Mouse (Mus musculus): ENCODE data around the gene Mzt1. TPM values are rescaled to one million over a fixed set of nuclear protein-coding genes. Genes with fewer than 3 reads are reported as not detected.

The Mzt1 gene
- 64.6 and 68.3 TPM in 2 replicates for polyA plus RNA-seq (2016; fragmentation: Nextera tagmentation; extraction: Ambion mirVana)

GRCm38 (mm10) chr14:99046031-99046781 lies at the start of gene Mzt1, which contains the start of gene Bora:
TSS of gene Mzt1 (minus strand) at chr14:99046134.
TSS of gene Bora (plus strand) at chr14:99046222.
- Histone ChIP-seq H3K9ac (peak within 1 kb of the TSS; percentile 96), H3K4me1 (peaks cover 49% of the 10 kb centered on the region), H3K9me3 (replicated peaks) (no peaks in the 10 kb centered on the region), H3K4me3 (peak within 1 kb of the TSS; percentile 78), H3K27ac (peak within 1 kb of the TSS; percentile 97), H3K27me3 (replicated peaks) (no peaks in the 10 kb centered on the region), H3K36me3 (peaks cover 26% of the 10 kb centered on the region), H3K4me2 (peak within 1 kb of the TSS; percentile 79)
- ATAC-seq = peak; percentile 93
- under 1% methylated on average over 68 of the region's 81 CpGs for WGBS (ENCODE audit: insufficient replicate concordance)

GRCm38 (mm10) chr14:99088947-99089346 lies 43.0 kb upstream of the Mzt1 start:
- H3K9me3 ChIP-seq (replicated peaks) = no peaks in the 10 kb centered on the region
- no peak overlapping the region for H3K4me2 ChIP-seq
- H3K4me1 ChIP-seq = no peaks in the 10 kb centered on the region
- no peaks in the 10 kb centered on the region for H3K27me3 ChIP-seq (replicated peaks)
- ATAC-seq = no peak
- no peak overlapping the region for H3K27ac ChIP-seq
- no peak overlapping the region for H3K9ac ChIP-seq
- no peak overlapping the region for H3K4me3 ChIP-seq
- H3K36me3 ChIP-seq = peaks cover 78% of the 10 kb centered on the region
- 88% methylated on average over 7 of the region's 7 CpGs for WGBS (ENCODE audit: insufficient replicate concordance)

GRCm38 (mm10) chr14:99071146-99071545 lies 25.2 kb upstream of the Mzt1 start:
- ATAC-seq = no peak

GRCm38 (mm10) chr14:99063091-99063490 lies 17.2 kb upstream of the Mzt1 start:
- H3K4me2 ChIP-seq = no peak overlapping the region
- H3K27ac ChIP-seq = no peak overlapping the region
- H3K4me1 ChIP-seq = no peaks in the 10 kb centered on the region
- H3K4me3 ChIP-seq = no peak overlapping the region
- 81% methylated on average over 2 of the region's 2 CpGs for WGBS (ENCODE audit: insufficient replicate concordance)
- H3K27me3 ChIP-seq (replicated peaks) = no peaks in the 10 kb centered on the region
- H3K36me3 ChIP-seq = peaks cover 81% of the 10 kb centered on the region
- no peak for ATAC-seq
- no peak overlapping the region for H3K9ac ChIP-seq
- H3K9me3 ChIP-seq (replicated peaks) = no peaks in the 10 kb centered on the region

More at GRCm38 (mm10) chr14:99071146-99071545, 25.2 kb upstream of the Mzt1 start:
- no peak overlapping the region for H3K4me3 ChIP-seq
- H3K9me3 ChIP-seq (replicated peaks) = no peaks in the 10 kb centered on the region
- WGBS (ENCODE audit: insufficient replicate concordance) = 86% methylated on average over 4 of the region's 4 CpGs
- H3K4me2 ChIP-seq = no peak overlapping the region
- H3K36me3 ChIP-seq = peaks cover 92% of the 10 kb centered on the region
- no peaks in the 10 kb centered on the region for H3K4me1 ChIP-seq
- no peak overlapping the region for H3K27ac ChIP-seq
- no peak overlapping the region for H3K9ac ChIP-seq
- no peaks in the 10 kb centered on the region for H3K27me3 ChIP-seq (replicated peaks)

- ATAC-seq = no peak
- Histone ChIP-seq H3K27me3 (replicated peaks) (no peaks in the 10 kb centered on the region), H3K4me3 (no peak overlapping the region), H3K4me1 (no peaks in the 10 kb centered on the region), H3K27ac (no peak overlapping the region), H3K36me3 (peaks cover 80% of the 10 kb centered on the region), H3K4me2 (no peak overlapping the region), H3K9me3 (replicated peaks) (no peaks in the 10 kb centered on the region), H3K9ac (no peak overlapping the region)
- WGBS (ENCODE audit: insufficient replicate concordance) = 85% methylated on average over 12 of the region's 12 CpGs
Observed at GRCm38 (mm10) chr14:99060616-99061015, 14.7 kb upstream of the Mzt1 start.

GRCm38 (mm10) chr14:99058959-99059586 lies 13.1 kb upstream of the Mzt1 start:
- H3K36me3 ChIP-seq = peaks cover 82% of the 10 kb centered on the region
- no peaks in the 10 kb centered on the region for H3K9me3 ChIP-seq (replicated peaks)
- no peak overlapping the region for H3K27ac ChIP-seq
- WGBS (ENCODE audit: insufficient replicate concordance) = 81% methylated on average over 7 of the region's 7 CpGs
- H3K9ac ChIP-seq = no peak overlapping the region
- H3K4me3 ChIP-seq = no peak overlapping the region
- ATAC-seq = peak; percentile 44
- no peak overlapping the region for H3K4me2 ChIP-seq
- H3K27me3 ChIP-seq (replicated peaks) = no peaks in the 10 kb centered on the region
- no peaks in the 10 kb centered on the region for H3K4me1 ChIP-seq

- no peaks in the 10 kb centered on the region for H3K9me3 ChIP-seq (replicated peaks)
- no peaks in the 10 kb centered on the region for H3K27me3 ChIP-seq (replicated peaks)
- H3K4me1 ChIP-seq = peaks cover 43% of the 10 kb centered on the region
- H3K4me3 ChIP-seq = peak overlapping the region; percentile 78
- peak overlapping the region; percentile 97 for H3K27ac ChIP-seq
- H3K4me2 ChIP-seq = peak overlapping the region; percentile 78
- ATAC-seq = no peak
- H3K9ac ChIP-seq = peak overlapping the region; percentile 80
- H3K36me3 ChIP-seq = peaks cover 32% of the 10 kb centered on the region
- WGBS (ENCODE audit: insufficient replicate concordance) = under 1% methylated on average over 15 of the region's 15 CpGs
Observed at GRCm38 (mm10) chr14:99046782-99047181, 848 bp upstream of the Mzt1 start.

- H3K4me1 ChIP-seq = peaks cover 53% of the 10 kb centered on the region
- ATAC-seq = 0 out of 2 replicates have a peak, but pooled peaks have one; percentile 19
- H3K9ac ChIP-seq = peak overlapping the region; percentile 96
- H3K27me3 ChIP-seq (replicated peaks) = no peaks in the 10 kb centered on the region
- under 1% methylated on average over 58 of the region's 70 CpGs for WGBS (ENCODE audit: insufficient replicate concordance)
- peaks cover 19% of the 10 kb centered on the region for H3K36me3 ChIP-seq
- H3K4me2 ChIP-seq = peak overlapping the region; percentile 79
- no peaks in the 10 kb centered on the region for H3K9me3 ChIP-seq (replicated peaks)
- peak overlapping the region; percentile 97 for H3K27ac ChIP-seq
- H3K4me3 ChIP-seq = peak overlapping the region; percentile 78
Observed at GRCm38 (mm10) chr14:99045378-99046030, 430 bp downstream of the Mzt1 start.

- 3% methylated on average over 5 of the region's 5 CpGs for WGBS (ENCODE audit: insufficient replicate concordance)
- Histone ChIP-seq H3K27ac (peak overlapping the region; percentile 97), H3K9ac (peak overlapping the region; percentile 96), H3K4me3 (peak overlapping the region; percentile 78), H3K9me3 (replicated peaks) (no peaks in the 10 kb centered on the region), H3K36me3 (peaks cover 22% of the 10 kb centered on the region), H3K4me1 (peaks cover 55% of the 10 kb centered on the region), H3K27me3 (replicated peaks) (no peaks in the 10 kb centered on the region), H3K4me2 (peak overlapping the region; percentile 79)
- no peak for ATAC-seq
Observed at GRCm38 (mm10) chr14:99044718-99045117, 1.2 kb downstream of the Mzt1 start.

GRCm38 (mm10) chr14:99044096-99044495 lies 1.8 kb downstream of the Mzt1 start:
- no peaks in the 10 kb centered on the region for H3K27me3 ChIP-seq (replicated peaks)
- peaks cover 26% of the 10 kb centered on the region for H3K36me3 ChIP-seq
- no peak for ATAC-seq
- peak overlapping the region; percentile 78 for H3K4me3 ChIP-seq
- peak overlapping the region; percentile 97 for H3K27ac ChIP-seq
- WGBS (ENCODE audit: insufficient replicate concordance) = 34% methylated on average over 10 of the region's 10 CpGs
- H3K4me1 ChIP-seq = peaks cover 54% of the 10 kb centered on the region
- peak overlapping the region; percentile 79 for H3K4me2 ChIP-seq
- no peaks in the 10 kb centered on the region for H3K9me3 ChIP-seq (replicated peaks)
- peak overlapping the region; percentile 96 for H3K9ac ChIP-seq

GRCm38 (mm10) chr14:99043499-99043898 lies 2.4 kb downstream of the Mzt1 start:
- peak overlapping the region; percentile 78 for H3K4me3 ChIP-seq

More at GRCm38 (mm10) chr14:99043499-99043898, 2.4 kb downstream of the Mzt1 start:
- Histone ChIP-seq H3K27me3 (replicated peaks) (no peaks in the 10 kb centered on the region), H3K4me1 (peaks cover 50% of the 10 kb centered on the region), H3K9me3 (replicated peaks) (no peaks in the 10 kb centered on the region), H3K4me2 (peak overlapping the region; percentile 79), H3K27ac (peak overlapping the region; percentile 97; the same call in 1 of the 2 replicates), H3K36me3 (peaks cover 28% of the 10 kb centered on the region), H3K9ac (peak overlapping the region; percentile 52; the same call in 1 of the 2 replicates)
- 43% methylated on average over 1 of the region's 1 CpGs for WGBS (ENCODE audit: insufficient replicate concordance)
- no peak for ATAC-seq

Data from liver, embryonic 12.5 days (tissue).